Mouse (Mus musculus): ENCODE data around the gene Tnnt1. TPM values are rescaled to one million over a fixed set of nuclear protein-coding genes. Genes with fewer than 3 reads are reported as not detected.
"Not testable (repeated sequence)": the region's sequence is repeated elsewhere in the genome, so short reads cannot be mapped to it uniquely, and the experiment has no call there.

The Tnnt1 gene
- polyA plus RNA-seq, 1 experiment from 2014 or later, result 309 TPM

DNA sequence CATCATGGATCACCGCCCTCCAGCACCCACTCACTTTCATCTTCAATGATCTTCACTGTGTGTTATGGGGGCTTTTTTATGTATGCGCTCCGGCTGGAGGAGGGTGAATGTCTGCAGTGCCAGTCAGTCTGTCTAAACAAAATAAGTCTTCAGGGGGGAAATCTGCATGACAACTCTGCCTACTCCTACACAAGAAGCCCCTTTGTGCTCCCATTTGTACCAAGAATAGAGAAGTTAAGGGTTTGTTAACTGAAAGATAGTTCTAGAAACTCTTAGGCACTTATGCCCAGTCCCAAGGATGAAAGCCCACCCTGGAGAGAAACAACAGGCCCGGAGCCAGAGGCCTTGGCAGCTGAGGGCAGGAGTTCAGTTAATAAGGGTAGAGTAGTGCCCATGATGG is 20.2 kb upstream of the Tnnt1 start:
- WGBS, result 94% methylated on average over 4 of the region's 4 CpGs
- no peak overlapping the region for H3K27ac ChIP-seq
- no peak overlapping the region for H3K9ac ChIP-seq
- H3K4me1 ChIP-seq, result peaks cover 11% of the 10 kb centered on the region
- H3K27me3 ChIP-seq, result no peaks in the 10 kb centered on the region
- H3K36me3 ChIP-seq, result no peaks in the 10 kb centered on the region
- no peak overlapping the region for H3K4me2 ChIP-seq (replicated peaks)
- no peak overlapping the region for H3K4me3 ChIP-seq
- ATAC-seq (ENCODE audit: low FRiP score, low read depth), result no peak
- no peaks in the 10 kb centered on the region for H3K9me3 ChIP-seq

DNA sequence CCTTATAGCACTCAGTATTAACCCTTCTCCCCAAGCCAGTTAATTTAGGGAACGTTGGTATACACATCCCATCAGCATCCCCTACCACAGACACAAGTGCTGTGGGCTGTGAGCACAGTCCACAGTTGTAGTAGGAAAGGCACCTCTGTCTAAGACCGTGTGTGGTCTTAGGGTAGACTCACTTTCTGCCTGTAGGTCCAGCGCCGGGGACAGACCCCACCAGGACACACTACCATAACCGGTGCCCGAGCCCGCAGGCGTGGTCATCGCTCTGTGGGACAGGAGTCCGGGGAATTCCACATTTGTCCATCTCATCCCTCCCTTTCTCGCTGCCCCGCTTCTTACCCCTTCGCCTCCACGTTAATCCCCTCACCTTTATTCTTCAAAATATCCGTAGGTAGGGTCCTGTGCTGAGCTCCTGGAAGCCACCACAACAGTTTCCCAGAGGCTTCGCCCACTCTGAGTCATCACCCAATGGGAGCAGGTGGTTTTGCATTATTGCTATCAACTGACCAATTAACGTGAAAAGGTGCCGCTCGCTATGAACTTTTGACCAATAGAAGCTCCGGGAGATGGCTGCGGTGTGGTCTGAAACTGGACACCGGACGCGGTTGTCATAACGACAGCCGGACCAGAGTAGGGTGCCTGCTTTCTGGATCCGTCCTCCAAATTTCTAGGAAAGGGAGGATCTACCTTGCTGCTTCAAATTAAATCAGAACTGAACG is 16.0 kb upstream of the Tnnt1 start, which contains the start of gene Dnaaf3:
Gene Dnaaf3 (minus strand): TSS at position 449 of the 725 bp plus-strand sequence.
- Histone ChIP-seq H3K4me2 (replicated peaks) (peak within 1 kb of the TSS; percentile 71), H3K4me3 (peak within 1 kb of the TSS; percentile 42), H3K4me1 (peaks cover 18% of the 10 kb centered on the region), H3K27ac (no peak within 1 kb of the TSS), H3K9me3 (no peaks in the 10 kb centered on the region), H3K27me3 (no peaks in the 10 kb centered on the region), H3K9ac (peak within 1 kb of the TSS; percentile 39; the same call in 1 of the 2 replicates), H3K36me3 (no peaks in the 10 kb centered on the region)
- WGBS, result 3% methylated on average over 28 of the region's 28 CpGs
- ATAC-seq (ENCODE audit: low FRiP score, low read depth), result peak; percentile 95

DNA sequence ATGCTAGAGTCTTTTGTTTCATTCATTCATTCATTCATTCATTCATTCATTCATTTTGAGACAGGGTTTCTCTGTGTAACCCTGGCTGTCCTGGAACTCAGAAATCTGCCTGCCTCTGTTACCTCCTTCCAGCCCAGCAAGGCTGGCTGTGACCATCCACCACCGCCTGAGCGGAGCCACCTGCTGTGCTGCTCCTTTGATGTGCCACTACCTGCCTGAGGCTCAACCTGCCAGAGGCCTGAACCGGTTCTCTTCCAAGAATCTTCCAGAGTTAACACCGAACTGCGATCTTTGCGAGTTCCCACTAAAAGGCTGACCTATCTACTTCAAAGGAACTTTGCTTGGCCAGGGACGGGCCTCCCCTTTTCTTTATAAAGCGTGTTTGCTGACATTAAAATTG is 14.0 kb upstream of the Tnnt1 start:
- H3K4me2 ChIP-seq (replicated peaks); H3K9me3 ChIP-seq; H3K27me3 ChIP-seq; H3K9ac ChIP-seq; H3K27ac ChIP-seq; H3K36me3 ChIP-seq; ATAC-seq (ENCODE audit: low FRiP score, low read depth); H3K4me3 ChIP-seq: not testable (repeated sequence)
- 24% methylated on average over 7 of the region's 8 CpGs for whole genome bisulfite sequencing
- H3K4me1 ChIP-seq, result peaks cover 29% of the 10 kb centered on the region

DNA sequence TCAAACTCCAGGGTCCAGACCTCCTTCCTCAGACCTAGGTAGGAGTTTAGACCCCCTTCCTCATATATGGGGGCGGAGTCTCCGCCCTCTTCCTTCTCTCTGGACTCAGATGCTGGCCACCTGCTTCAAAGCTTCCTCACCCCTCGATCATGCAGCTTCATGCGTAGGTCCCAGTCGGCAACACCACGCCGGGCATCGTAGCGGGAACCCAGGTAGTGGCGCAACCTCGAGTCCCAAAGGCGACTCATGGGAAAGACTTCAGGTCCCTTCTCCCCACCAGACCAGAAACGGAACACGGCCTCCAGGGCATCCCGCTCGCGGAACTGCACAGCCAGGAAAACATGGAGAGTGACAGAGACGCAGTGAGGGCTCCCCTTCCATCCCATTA is 11.1 kb upstream of the Tnnt1 start:
- no peaks in the 10 kb centered on the region for H3K36me3 ChIP-seq
- peaks cover 27% of the 10 kb centered on the region for H3K4me1 ChIP-seq
- peak overlapping the region; percentile 63 for H3K4me2 ChIP-seq (replicated peaks)
- 0 out of 2 replicates have a peak, but pooled peaks cover under 1% of the 10 kb centered on the region for H3K27me3 ChIP-seq
- WGBS, result 50% methylated on average over 18 of the region's 18 CpGs
- H3K9ac ChIP-seq, result no peak overlapping the region
- no peak overlapping the region for H3K27ac ChIP-seq
- ATAC-seq (ENCODE audit: low FRiP score, low read depth), result no peak
- peak overlapping the region; percentile 38 for H3K4me3 ChIP-seq
- no peaks in the 10 kb centered on the region for H3K9me3 ChIP-seq

DNA sequence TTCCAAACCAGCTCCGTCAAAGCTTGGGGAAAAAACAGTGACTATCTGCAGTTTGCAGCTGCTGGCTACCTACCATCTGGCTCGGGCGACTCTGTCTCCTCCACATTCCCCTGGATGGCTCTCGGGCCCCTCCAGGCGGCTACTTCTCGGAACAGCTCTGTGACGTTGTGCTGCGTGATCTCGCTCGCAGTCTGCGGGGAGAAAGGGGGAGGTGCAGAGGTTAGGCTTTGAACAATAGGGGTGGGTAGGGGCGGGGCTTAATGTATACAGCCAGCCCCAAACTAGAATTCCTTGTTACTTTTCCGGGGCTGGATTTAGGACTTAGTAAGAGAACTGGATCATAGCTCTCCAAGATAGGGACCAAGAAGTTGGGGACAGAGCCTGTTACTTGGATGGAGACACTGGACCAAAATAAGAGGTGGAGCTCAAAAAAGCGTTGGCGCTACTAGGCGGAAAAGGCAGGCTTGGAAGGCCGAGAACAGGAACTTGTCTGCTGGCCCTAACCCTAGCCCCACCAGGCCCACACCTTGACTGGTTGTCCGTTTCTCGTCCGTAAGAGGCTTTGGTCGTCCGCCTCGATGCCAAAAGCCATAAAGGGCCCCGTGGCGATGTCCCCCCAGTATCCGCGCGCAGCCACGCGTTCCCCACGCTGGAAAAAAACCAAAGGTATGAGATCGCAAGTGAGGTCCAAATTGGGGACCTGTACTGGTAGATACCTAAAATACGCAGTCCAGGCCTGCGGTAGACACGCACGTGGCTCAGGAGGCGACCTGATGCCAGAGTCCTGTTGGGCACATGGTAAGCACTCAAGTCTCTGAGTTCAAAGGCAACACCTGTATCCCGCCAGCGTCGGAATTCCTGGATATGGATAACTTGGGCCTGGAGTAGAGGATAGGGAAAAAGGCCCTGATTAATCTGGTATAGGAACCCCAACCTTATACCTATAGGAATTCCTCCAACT is 10.4 kb upstream of the Tnnt1 start:
- Histone ChIP-seq H3K27me3 (peaks cover 7% of the 10 kb centered on the region; the same call in 1 of the 2 replicates), H3K9me3 (no peaks in the 10 kb centered on the region), H3K9ac (peak overlapping the region; percentile 60), H3K27ac (peak overlapping the region; percentile 56; the same call in 1 of the 2 replicates), H3K4me2 (replicated peaks) (peak overlapping the region; percentile 63), H3K4me3 (peak overlapping the region; percentile 38), H3K4me1 (peaks cover 20% of the 10 kb centered on the region), H3K36me3 (no peaks in the 10 kb centered on the region)
- peak; percentile 94 for ATAC-seq (ENCODE audit: low FRiP score, low read depth)
- 22% methylated on average over 40 of the region's 40 CpGs for WGBS

DNA sequence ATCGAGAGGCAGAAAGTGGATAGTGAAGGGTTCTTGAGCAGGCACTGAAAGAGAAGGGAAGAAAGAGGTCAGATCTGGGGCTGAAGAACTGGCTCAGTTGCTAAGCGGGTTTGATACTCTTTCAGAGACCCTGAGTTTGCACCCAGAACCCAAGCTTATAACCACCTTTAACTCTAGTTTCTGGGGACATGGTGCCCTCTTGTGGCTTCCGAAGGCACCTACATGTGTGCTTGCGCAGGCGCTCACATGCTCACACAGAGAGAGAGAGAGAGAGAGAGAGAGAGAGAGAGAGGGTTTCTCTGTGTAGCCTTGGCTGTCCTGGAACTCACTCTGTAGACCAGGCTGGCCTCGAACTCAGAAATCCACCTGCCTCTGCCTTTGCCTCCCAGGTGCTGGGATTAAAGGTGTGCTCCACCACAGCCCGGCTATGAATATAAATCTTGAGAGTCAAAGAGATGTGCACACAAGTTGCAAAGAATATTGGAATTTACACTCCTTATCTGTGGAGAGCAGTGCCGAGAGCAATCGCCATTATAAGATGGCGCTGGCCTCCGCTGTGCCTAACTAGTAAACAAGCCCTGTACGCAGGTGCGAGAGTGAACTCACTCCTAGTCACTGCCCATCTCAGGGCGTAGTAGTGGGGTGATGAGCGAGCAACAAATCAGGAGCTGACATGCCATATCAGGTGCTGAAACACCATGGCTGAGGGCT is 8.2 kb upstream of the Tnnt1 start, which contains the start of gene Tnni3:
Gene Tnni3 (minus strand): TSS at position 18 of the 711 bp plus-strand sequence.
- H3K27ac ChIP-seq; H3K9me3 ChIP-seq; ATAC-seq (ENCODE audit: low FRiP score, low read depth); H3K36me3 ChIP-seq; H3K4me2 ChIP-seq (replicated peaks); H3K4me3 ChIP-seq: not testable (repeated sequence)
- peaks cover 24% of the 10 kb centered on the region for H3K4me1 ChIP-seq
- peaks cover 13% of the 10 kb centered on the region; the same call in 1 of the 2 replicates for H3K27me3 ChIP-seq
- H3K9ac ChIP-seq, result 0 out of 2 replicates have a peak within 1 kb of the TSS, but pooled peaks have one; percentile 13
- WGBS, result 72% methylated on average over 15 of the region's 15 CpGs

DNA sequence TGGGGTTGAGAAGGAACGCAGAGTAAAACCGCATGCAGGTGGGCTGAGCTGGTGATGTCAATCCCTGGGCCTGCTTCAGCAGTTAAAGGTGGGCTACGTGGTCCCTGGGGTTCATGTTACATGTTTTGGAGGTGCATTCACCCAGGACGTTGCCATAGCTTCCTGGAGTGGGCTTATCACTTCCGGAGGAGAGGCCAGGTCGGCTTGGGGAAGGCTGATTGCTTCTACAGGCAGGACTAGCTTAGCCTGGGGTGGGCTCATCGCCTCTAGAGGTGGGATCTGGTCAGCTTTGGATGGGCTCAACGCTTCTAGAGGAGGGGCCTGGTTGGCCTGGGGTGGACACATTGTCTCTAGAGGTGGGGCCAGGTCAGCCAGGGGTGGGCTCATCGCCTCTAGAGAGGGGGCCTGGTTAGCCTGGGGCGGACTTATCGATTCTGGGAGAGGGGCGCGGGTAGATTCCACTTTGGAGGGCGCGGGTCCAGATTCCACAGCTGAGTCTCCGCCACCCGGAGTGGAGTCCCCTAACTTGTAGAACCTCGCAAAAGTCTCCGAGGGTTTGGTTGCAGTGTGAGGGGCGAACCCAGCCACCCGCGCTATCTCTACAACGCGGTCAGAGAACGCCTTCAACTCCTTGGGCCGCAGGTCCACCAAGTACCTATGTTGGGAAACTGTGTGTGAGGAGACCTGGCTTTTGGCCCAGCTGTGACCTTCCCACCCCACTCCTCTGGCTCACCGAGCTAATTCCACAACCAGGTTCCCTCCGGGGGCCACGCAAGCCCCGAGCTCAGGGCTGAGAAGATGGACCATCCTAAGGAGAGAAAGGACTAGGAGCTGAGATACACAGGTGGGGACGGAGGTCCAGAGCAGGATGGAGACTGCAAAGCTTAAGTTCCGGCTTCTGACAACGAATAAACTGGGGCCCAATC is 7.3 kb upstream of the Tnnt1 start:
- 89% methylated on average over 33 of the region's 33 CpGs for WGBS
- H3K4me1 ChIP-seq, result peaks cover 24% of the 10 kb centered on the region
- H3K9me3 ChIP-seq, result no peaks in the 10 kb centered on the region; the same call in 1 of the 2 replicates
- ATAC-seq (ENCODE audit: low FRiP score, low read depth), result no peak
- no peaks in the 10 kb centered on the region for H3K36me3 ChIP-seq
- no peak overlapping the region for H3K27ac ChIP-seq
- no peak overlapping the region for H3K4me2 ChIP-seq (replicated peaks)
- H3K4me3 ChIP-seq, result no peak overlapping the region
- peaks cover 13% of the 10 kb centered on the region; the same call in 1 of the 2 replicates for H3K27me3 ChIP-seq
- 0 out of 2 replicates have a peak overlapping the region, but pooled peaks have one; percentile 13 for H3K9ac ChIP-seq

DNA sequence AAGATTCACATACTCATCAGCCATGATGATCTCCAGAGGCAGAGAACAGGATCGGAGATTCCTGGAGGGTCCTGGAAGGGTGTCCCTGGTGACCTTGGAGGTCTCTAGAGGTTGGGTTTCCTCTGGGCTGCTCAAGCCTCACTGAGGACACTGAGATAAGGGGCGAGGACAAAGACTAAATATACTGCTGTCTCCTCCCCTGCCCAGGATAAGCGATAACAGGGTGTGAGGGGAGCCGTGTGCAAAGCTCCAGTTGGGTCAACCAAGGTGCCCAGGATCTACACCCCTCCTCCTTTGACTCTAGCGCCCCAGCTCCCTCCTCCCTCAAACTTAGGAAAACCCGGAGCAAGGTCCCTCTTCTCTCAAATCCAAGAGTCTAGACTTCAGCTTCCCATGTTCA is 6.1 kb upstream of the Tnnt1 start:
- no peaks in the 10 kb centered on the region for H3K36me3 ChIP-seq
- H3K27ac ChIP-seq, result no peak overlapping the region
- WGBS, result 86% methylated on average over 6 of the region's 6 CpGs

DNA sequence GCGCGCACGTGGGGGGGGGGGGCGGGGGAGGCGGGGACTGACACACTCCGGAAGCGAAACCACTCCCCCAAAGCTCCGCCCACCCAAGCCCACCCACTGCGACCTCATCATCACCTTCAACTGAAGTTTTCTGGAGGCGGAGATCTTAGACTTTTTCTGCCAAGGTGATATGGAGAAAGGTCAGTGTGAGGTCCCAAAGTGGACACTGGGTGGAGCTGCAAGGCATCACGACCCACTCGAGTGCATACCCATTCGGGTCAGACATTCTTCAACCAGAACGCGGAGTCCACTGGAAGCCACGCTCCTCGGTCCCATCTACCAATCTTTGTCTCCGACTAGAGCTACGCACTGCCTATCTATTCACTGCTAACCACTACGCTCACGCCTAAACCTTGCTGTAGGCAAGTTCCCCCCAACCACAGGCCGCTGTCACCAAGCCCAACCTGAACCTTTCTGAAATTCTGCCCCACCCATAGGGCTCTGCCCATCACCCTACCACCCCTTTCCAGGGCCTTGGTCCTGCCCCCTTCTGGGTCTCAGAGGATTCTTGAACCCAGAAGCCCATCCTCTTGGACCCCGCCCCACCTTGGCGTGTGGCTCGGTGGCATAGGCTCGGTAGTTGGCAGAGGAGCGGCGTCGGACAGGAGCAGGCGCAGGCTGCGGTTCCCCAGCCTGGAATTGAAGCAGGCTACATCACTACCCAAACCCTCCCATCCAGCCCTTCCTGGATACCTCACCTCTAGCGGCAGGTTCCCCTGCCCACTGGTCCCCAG is 5.2 kb upstream of the Tnnt1 start:
- Histone ChIP-seq H3K27ac (no peak overlapping the region), H3K9ac (0 out of 2 replicates have a peak overlapping the region, but pooled peaks have one; percentile 59), H3K4me1 (peaks cover 9% of the 10 kb centered on the region), H3K36me3 (no peaks in the 10 kb centered on the region), H3K4me3 (peak overlapping the region; percentile 28), H3K27me3 (peaks cover 13% of the 10 kb centered on the region; the same call in 1 of the 2 replicates), H3K4me2 (replicated peaks) (peak overlapping the region; percentile 60), H3K9me3 (no peaks in the 10 kb centered on the region; the same call in 1 of the 2 replicates)
- ATAC-seq (ENCODE audit: low FRiP score, low read depth), result no peak
- WGBS, result 35% methylated on average over 31 of the region's 32 CpGs

More for the DNA sequence above, 6.1 kb upstream of the Tnnt1 start:
- Histone ChIP-seq H3K4me2 (replicated peaks) (no peak overlapping the region), H3K9me3 (no peaks in the 10 kb centered on the region; the same call in 1 of the 2 replicates), H3K27me3 (peaks cover 13% of the 10 kb centered on the region; the same call in 1 of the 2 replicates), H3K4me1 (peaks cover 18% of the 10 kb centered on the region), H3K9ac (no peak overlapping the region), H3K4me3 (no peak overlapping the region)
- ATAC-seq (ENCODE audit: low FRiP score, low read depth), result no peak

DNA sequence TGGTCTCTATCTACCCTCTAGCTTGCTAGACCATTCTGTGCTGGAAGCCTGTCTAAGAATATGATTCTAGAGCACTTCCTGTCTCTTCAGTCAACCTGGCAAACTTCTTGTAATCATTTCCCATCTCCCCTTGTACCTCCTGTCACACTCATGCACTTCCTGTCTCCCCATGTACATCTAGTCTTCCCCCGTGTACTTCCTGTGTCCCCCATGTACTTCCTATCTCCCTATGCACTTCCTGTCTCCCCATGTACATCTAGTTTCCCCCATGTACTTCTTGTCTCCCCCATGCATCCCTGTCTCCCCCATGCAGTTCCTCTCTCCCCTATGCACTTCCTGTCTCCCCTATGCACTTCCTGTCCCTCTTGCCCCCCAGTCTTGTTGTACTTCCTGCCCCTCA is 2.3 kb upstream of the Tnnt1 start:
- H3K4me2 ChIP-seq (replicated peaks), result no peak overlapping the region
- no peaks in the 10 kb centered on the region for H3K36me3 ChIP-seq
- H3K9ac ChIP-seq, result no peak overlapping the region
- H3K4me1 ChIP-seq, result peaks cover 23% of the 10 kb centered on the region
- no peak overlapping the region for H3K4me3 ChIP-seq
- no peaks in the 10 kb centered on the region; the same call in 1 of the 2 replicates for H3K9me3 ChIP-seq
- ATAC-seq (ENCODE audit: low FRiP score, low read depth), result no peak
- H3K27me3 ChIP-seq, result peaks cover 13% of the 10 kb centered on the region; the same call in 1 of the 2 replicates
- no peak overlapping the region for H3K27ac ChIP-seq
- 87% methylated on average over 1 of the region's 1 CpGs for WGBS

All from limb, embryonic 13.5 days (tissue).